Comparison of ENCODE assay signal across 10 mouse cellular contexts in genomic region chr10:121488623-121489299, GRCm38 (mm10). TPM values are rescaled to one million over a fixed set of nuclear protein-coding genes. Genes with fewer than 3 reads are reported as not detected.
DNase-seq lines count a peak whose midpoint lies in the region; ATAC-seq and TF ChIP-seq lines count a peak whose summit lies in the region.
"Had no signal": no experiment of that assay in that cellular context is flagged by ENCODE, and none has a peak within 500 bp of the region (broad histone marks: within the 10 kb centered on the region; RNA-seq: fewer than 3 reads in every experiment).

No protein-coding gene starts in this region.

- TF ChIP-seq CTCF in lung, adult 2 months (IDR thresholded peaks at IDR 0.05; ENCODE audit: insufficient read depth, low read length), result no peak
- TF ChIP-seq CTCF in kidney, adult 2 months (conservative IDR thresholded peaks at IDR 0.05; ENCODE audit: insufficient read depth, insufficient read length, low read depth, low read length), result no peak
- no peak for TF ChIP-seq CTCF in spleen, adult 2 months (IDR thresholded peaks at IDR 0.05; ENCODE audit: extremely low read depth, insufficient read depth, insufficient read length, insufficient replicate concordance)

- no peak overlapping the region for H3K4me3 ChIP-seq in lung, adult 2 months (replicated peaks; ENCODE audit: extremely low read depth, low read depth, low read length)
- H3K4me3 ChIP-seq in kidney, adult 2 months (ENCODE audit: insufficient read depth, low read depth, low read length), result peak overlapping the region; percentile 21; the same call in 1 of the 2 replicates
- 0 out of 2 replicates have a peak overlapping the region, but pooled peaks have one; percentile 14 for H3K4me3 ChIP-seq in liver, embryonic 15.5 days (replicated peaks)
- peak overlapping the region; percentile 49 for H3K4me3 ChIP-seq in spleen, adult 2 months (ENCODE audit: extremely low read depth, insufficient read depth, insufficient read length)
- H3K4me3 ChIP-seq: embryonic facial prominence, embryonic 15.5 days; intestine, embryonic 15.5 days had no signal

- H3K4me1 ChIP-seq in lung, adult 2 months (ENCODE audit: control insufficient read depth, insufficient read depth, low read length), result peaks cover 4% of the 10 kb centered on the region; the same call in 1 of the 2 replicates
- peaks cover 15% of the 10 kb centered on the region; the same call in 1 of the 2 replicates for H3K4me1 ChIP-seq in kidney, adult 2 months (ENCODE audit: control insufficient read depth, insufficient read depth, low read length)
- peaks cover 52% of the 10 kb centered on the region for H3K4me1 ChIP-seq in liver, embryonic 15.5 days (replicated peaks)
- peaks cover 3% of the 10 kb centered on the region; the same call in 1 of the 2 replicates for H3K4me1 ChIP-seq in spleen, adult 2 months (ENCODE audit: control insufficient read depth, insufficient read depth, insufficient read length)
- H3K4me1 ChIP-seq: embryonic facial prominence, embryonic 15.5 days; intestine, embryonic 15.5 days had no signal

- no peaks in the 10 kb centered on the region for H3K36me3 ChIP-seq in kidney, adult 2 months (ENCODE audit: control insufficient read depth, insufficient read depth, low read length)
- no peaks in the 10 kb centered on the region for H3K36me3 ChIP-seq in liver, embryonic 15.5 days (replicated peaks)
- no peaks in the 10 kb centered on the region for H3K36me3 ChIP-seq in spleen, adult 2 months (ENCODE audit: control insufficient read depth, insufficient read depth, low read length)
- H3K36me3 ChIP-seq: embryonic facial prominence, embryonic 15.5 days; intestine, embryonic 15.5 days had no signal

- no peaks in the 10 kb centered on the region for H3K27me3 ChIP-seq in kidney, adult 2 months (replicated peaks; ENCODE audit: control insufficient read depth, insufficient read depth, low read length)
- no peaks in the 10 kb centered on the region for H3K27me3 ChIP-seq in liver, embryonic 15.5 days
- H3K27me3 ChIP-seq in spleen, adult 2 months (ENCODE audit: control insufficient read depth, insufficient read depth, low read length), result no peaks in the 10 kb centered on the region
- H3K27me3 ChIP-seq: embryonic facial prominence, embryonic 15.5 days; intestine, embryonic 15.5 days had no signal

- peak overlapping the region; percentile 83 for H3K27ac ChIP-seq in kidney, adult 2 months (ENCODE audit: insufficient read depth, low read depth, low read length)
- H3K27ac ChIP-seq in liver, embryonic 15.5 days (replicated peaks), result peak overlapping the region; percentile 79
- peak overlapping the region; percentile 88 for H3K27ac ChIP-seq in spleen, adult 2 months (ENCODE audit: insufficient read depth, low read length)
- H3K27ac ChIP-seq: embryonic facial prominence, embryonic 15.5 days; intestine, embryonic 15.5 days had no signal

- peak overlapping the region; percentile 36 for H3K4me2 ChIP-seq in liver, embryonic 15.5 days
- H3K4me2 ChIP-seq: embryonic facial prominence, embryonic 15.5 days; intestine, embryonic 15.5 days had no signal

- no peak for TF ChIP-seq POLR2A in lung, adult 2 months (IDR thresholded peaks at IDR 0.05; ENCODE audit: borderline replicate concordance, extremely low read depth, low read depth, low read length)
- no peak for TF ChIP-seq POLR2A in kidney, adult 2 months (IDR thresholded peaks at IDR 0.05; ENCODE audit: low read depth, low read length)
- no peak; the same call in 1 of the 2 replicates for TF ChIP-seq POLR2A in spleen, adult 2 months (IDR thresholded peaks at IDR 0.05; ENCODE audit: low read depth, low read length)

- peak; percentile 64 for ATAC-seq in liver, embryonic 15.5 days (ENCODE audit: insufficient read depth)
- ATAC-seq: intestine, embryonic 15.5 days had no signal

- H3K9ac ChIP-seq in liver, embryonic 15.5 days, result no peak overlapping the region
- H3K9ac ChIP-seq: embryonic facial prominence, embryonic 15.5 days; intestine, embryonic 15.5 days had no signal

- WGBS in lung, adult 2 months, result 67% methylated on average over 14 of the region's 14 CpGs
- WGBS in kidney, adult 2 months, result 39% methylated on average over 14 of the region's 14 CpGs
- WGBS in liver, embryonic 15.5 days (ENCODE audit: insufficient replicate concordance), result 66% methylated on average over 14 of the region's 14 CpGs
- 31% methylated on average over 14 of the region's 14 CpGs for WGBS in spleen, adult 2 months

- DNase-seq in lung, adult 18-20 months, result peak; percentile 67
- no peak for DNase-seq in lung, adult 2 months
- peak; percentile 92 for DNase-seq in kidney, adult 2 months
- peak; percentile 70 to 76 for DNase-seq in spleen, adult 2 months (ENCODE audit: low read depth in 1 of 2, low spot score in 2 of 2)
- no peak for DNase-seq in Muller cell, postnatal 12 days (ENCODE audit: inconsistent ontology term)
- no peak for DNase-seq in retina, postnatal 1 day
- DNase-seq in neural tube, embryonic 10.5 days (ENCODE audit: extremely low spot score, low spot score), result no peak

- H3K9me3 ChIP-seq in liver, embryonic 15.5 days (replicated peaks), result no peaks in the 10 kb centered on the region
- H3K9me3 ChIP-seq: embryonic facial prominence, embryonic 15.5 days; intestine, embryonic 15.5 days had no signal

RNA-seq across cellular contexts. Expression of gene Rassf3, which starts 12.6 kb away (rescaled TPM):
- polyA plus RNA-seq in lung, adult 2 months (2012; rRNA removed), result 66.7 and 97.0 TPM in 2 replicates
- polyA plus RNA-seq in kidney, adult 2 months (2012; rRNA removed), result 31.1 and 35.3 TPM in 2 replicates
- polyA plus RNA-seq in liver, embryonic 15.5 days (2015; fragmentation: Nextera tagmentation; extraction: Ambion mirVana), result 11.3 and 11.9 TPM in 2 replicates
- polyA plus RNA-seq in spleen, adult 2 months (2012; rRNA removed), result 20.4 and 26.2 TPM in 2 replicates

Comparison
In these comparisons a context has a peak if more than half of its experiments do, and no peak if none do; other contexts are left out.
1. DNase-seq: peak in lung, adult 18-20 months (2 of 2), kidney, adult 2 months (single experiment) and spleen, adult 2 months (2 of 2); none in lung, adult 2 months (single experiment), Muller cell, postnatal 12 days (single experiment), retina, postnatal 1 day (single experiment) and neural tube, embryonic 10.5 days (single experiment).
2. Peak in every context shown above with its lines, with median percentiles within 50 percentile points of each other: H3K27ac ChIP-seq.